18 mouse cellular contexts compared by ENCODE assay signal in the genomic region with DNA sequence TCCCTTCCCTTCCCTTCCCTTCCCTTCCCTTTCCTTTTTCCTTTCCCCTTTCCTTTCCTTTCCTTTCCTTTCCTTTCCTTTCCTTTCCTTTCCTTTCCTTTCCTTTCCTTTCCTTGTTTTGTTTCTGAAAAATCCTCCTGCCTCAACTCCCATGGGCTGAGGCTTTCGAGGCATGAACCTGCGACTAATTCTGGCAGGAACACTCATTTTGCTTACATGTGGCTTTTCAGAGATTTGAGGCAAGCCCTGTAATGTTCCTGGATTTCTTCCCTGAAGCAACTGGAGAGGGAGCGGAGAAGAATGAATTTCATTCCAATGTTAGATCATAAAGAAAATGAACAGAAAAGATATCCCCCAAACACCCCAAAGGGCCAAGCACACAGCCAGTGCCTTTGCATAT.
"Had no signal": no experiment of that assay in that cellular context is flagged by ENCODE, and none has a peak within 500 bp of the region (broad histone marks: within the 10 kb centered on the region; RNA-seq: fewer than 3 reads in every experiment).

No protein-coding gene starts in this region.

- H3K27me3 ChIP-seq: kidney, embryonic 15.5 days; limb, embryonic 12.5 days; liver, embryonic 13.5 days had no signal

- H3K36me3 ChIP-seq: kidney, embryonic 15.5 days; limb, embryonic 12.5 days had no signal

- H3K9me3 ChIP-seq: kidney, embryonic 15.5 days; limb, embryonic 12.5 days; liver, embryonic 13.5 days had no signal

- DNase-seq: kidney, adult 8-10 months; kidney, postnatal 10 days; kidney, postnatal 36 days; layer of hippocampus, postnatal 36 days; liver; liver, embryonic 13.5 days; lung, adult 2 months; lung, postnatal 14 days; lung, postnatal 4 days; midbrain, embryonic 14.5 days; right cerebral cortex, postnatal 4 days; thymus, adult 18-20 months; thymus, postnatal 36 days had no signal

- H3K4me3 ChIP-seq: kidney, embryonic 15.5 days; left cerebral cortex, adult 2 months; limb, embryonic 12.5 days; liver, embryonic 13.5 days had no signal

- H3K4me2 ChIP-seq: kidney, embryonic 15.5 days; limb, embryonic 12.5 days; liver, embryonic 13.5 days; midbrain, embryonic 11.5 days had no signal

- H3K27ac ChIP-seq: kidney, embryonic 15.5 days; left cerebral cortex, adult 2 months; limb, embryonic 12.5 days; stomach, postnatal 0 days had no signal

- H3K9ac ChIP-seq: kidney, embryonic 15.5 days; limb, embryonic 12.5 days; liver, embryonic 13.5 days had no signal
